Mouse (Mus musculus): Measurements from ENCODE around the gene Trim30c. TPM values are rescaled to one million over a fixed set of nuclear protein-coding genes. Genes with fewer than 3 reads are reported as not detected.
"Not testable (repeated sequence)": the region's sequence is repeated elsewhere in the genome, so short reads cannot be mapped to it uniquely, and the experiment has no call there.

The Trim30c gene
- polyA plus RNA-seq, 1 experiment: not detected

DNA sequence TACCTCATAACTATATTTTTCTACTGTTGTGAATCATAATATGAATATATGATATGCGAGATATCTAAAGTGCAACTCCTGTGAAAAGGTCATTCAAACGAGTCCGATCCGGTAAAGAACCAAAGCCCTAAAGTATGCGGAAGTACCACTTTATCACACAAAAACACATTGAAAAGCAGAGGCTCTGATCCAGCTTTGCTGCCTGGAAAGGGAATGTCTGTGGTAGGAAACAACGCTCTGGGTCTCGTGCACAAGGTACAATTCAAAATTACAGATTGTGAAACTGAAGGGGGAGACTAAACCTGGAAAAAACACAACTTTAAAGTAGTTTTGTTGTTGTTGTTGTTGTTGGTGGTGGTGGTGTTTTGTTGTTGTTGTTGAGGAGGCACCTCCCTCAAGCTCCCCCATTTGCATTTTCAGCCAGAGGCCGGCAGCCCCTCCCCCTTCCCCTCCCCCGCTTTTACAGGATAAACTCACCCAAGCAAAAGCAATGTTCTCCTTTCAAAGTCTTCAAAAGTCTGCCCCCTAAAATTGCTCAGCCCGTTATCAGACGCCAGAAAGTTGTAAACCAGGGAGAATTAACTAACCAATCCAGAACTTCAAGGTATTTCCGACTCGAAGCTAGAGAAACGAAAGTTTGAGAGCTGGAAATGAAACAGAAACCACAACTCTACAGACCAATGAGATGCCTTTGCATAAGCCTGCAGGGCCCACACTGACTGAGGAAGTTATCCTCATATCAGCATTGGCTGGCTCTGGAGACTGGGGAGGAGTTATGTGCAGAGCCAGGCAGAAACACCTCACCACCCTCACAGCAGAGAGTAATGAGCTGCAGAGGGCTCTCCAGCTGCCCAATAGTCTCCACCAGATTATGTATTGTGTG lies 47.7 kb downstream of the Trim30c start, which contains the start of gene Trim12c:
Gene Trim12c, minus strand, starts transcription at position 646 of the 883 bp plus-strand sequence.
- TF ChIP-seq CTCF (IDR thresholded peaks at IDR 0.05; ENCODE audit: insufficient read depth, low read depth, low read length) (no peak), POLR2A (IDR thresholded peaks at IDR 0.05; ENCODE audit: insufficient read depth, low read depth, low read length) (no peak)
- Histone ChIP-seq H3K4me1 (ENCODE audit: control insufficient read depth, insufficient read depth, low read length) (no peaks in the 10 kb centered on the region), H3K27ac (ENCODE audit: insufficient read depth, low read depth, low read length) (no peak within 1 kb of the TSS), H3K4me3 (ENCODE audit: insufficient read depth, low read depth, low read length) (peak within 1 kb of the TSS; percentile 14; the same call in 1 of the 2 replicates)
- WGBS: 2% methylated on average over 14 of the region's 14 CpGs

DNA sequence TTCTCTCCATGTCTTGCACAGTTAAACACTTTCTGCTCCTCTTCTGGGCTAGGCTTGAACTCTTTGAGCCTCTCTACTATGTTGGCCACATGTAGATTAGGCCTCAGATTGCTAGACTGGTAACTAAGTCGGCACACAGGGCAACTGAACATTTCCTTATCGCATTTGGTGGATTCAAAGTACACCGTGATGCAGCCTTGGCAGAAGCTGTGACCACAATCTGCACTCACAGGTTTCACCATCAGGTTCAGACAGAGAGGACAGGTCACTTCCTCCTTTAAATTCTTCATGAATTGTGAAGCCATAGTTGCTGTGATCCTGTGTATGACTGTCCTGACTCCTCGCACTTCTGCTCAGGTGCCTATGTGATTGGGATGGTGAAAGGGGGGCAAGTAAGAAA lies 52.6 kb downstream of the Trim30c start:
- not testable (repeated sequence) for H3K4me3 ChIP-seq (ENCODE audit: insufficient read depth, low read depth, low read length); H3K27ac ChIP-seq (ENCODE audit: insufficient read depth, low read depth, low read length); H3K4me1 ChIP-seq (ENCODE audit: control insufficient read depth, insufficient read depth, low read length)
- 92% methylated on average over 4 of the region's 4 CpGs for WGBS

DNA sequence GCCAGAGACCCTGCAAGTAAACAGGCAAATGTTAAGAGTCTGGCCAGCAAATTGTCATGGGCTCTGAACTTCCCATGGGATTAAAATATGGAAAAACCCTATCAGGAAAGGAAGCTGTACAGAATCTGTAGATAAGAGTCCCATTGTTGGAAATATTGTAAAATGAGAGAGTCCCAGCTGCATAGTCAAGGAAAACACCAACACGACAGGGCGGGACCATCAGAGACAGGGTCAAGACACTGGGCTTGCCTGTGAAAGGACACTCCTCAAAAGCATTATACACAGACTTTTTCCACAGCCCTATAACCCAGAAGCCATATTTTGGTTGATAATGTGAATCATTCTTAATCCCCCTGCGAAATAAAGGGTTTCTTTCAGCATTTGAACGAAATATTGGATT lies 59.9 kb downstream of the Trim30c start:
- H3K4me1 ChIP-seq (ENCODE audit: control insufficient read depth, insufficient read depth, low read length); H3K4me3 ChIP-seq (ENCODE audit: insufficient read depth, low read depth, low read length); H3K27ac ChIP-seq (ENCODE audit: insufficient read depth, low read depth, low read length): not testable (repeated sequence)
- 87% methylated on average over 4 of the region's 4 CpGs for WGBS

DNA sequence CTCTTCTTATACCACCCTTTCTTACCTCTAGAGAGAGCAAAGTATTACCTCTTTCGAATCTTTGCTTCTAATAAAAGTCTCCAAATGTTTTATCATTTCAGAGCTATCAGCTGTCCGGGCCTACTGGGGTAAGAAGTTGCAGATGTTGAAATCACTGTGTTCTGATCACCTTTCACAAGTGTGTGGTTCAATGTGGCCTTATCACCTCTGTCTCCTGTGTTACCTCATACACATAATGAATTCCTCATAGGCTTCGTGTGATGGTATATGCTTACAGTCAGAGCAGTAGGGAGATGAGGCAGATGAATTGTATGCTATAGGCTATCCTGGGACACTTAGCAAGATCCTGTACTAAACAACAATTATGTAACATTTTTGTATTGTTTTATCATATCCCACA lies 65.1 kb downstream of the Trim30c start:
- H3K4me3 ChIP-seq (ENCODE audit: insufficient read depth, low read depth, low read length); H3K4me1 ChIP-seq (ENCODE audit: control insufficient read depth, insufficient read depth, low read length); H3K27ac ChIP-seq (ENCODE audit: insufficient read depth, low read depth, low read length): not testable (repeated sequence)
- WGBS: 92% methylated on average over 3 of the region's 3 CpGs

Other genes with a start within 250 kb of the Trim30c start
- gene Olfm5, start 236.0 kb downstream of the Trim30c start, polyA plus RNA-seq (2012; ENCODE audit: insufficient read depth, insufficient read length, low replicate concordance, missing spikeins): not detected in 2 replicates
- not detected in 2 replicates for gene Olfr648, start 217.4 kb downstream of the Trim30c start, polyA plus RNA-seq (2012; ENCODE audit: insufficient read depth, insufficient read length, low replicate concordance, missing spikeins)
- gene Olfr649, start 204.9 kb downstream of the Trim30c start, polyA plus RNA-seq (2012; ENCODE audit: insufficient read depth, insufficient read length, low replicate concordance, missing spikeins): not detected in 2 replicates
- not detected in 2 replicates for gene Trim6, start 182.0 kb downstream of the Trim30c start, polyA plus RNA-seq (2012; ENCODE audit: insufficient read depth, insufficient read length, low replicate concordance, missing spikeins)
- gene Trim34a, start 156.4 kb downstream of the Trim30c start, polyA plus RNA-seq (2012; ENCODE audit: insufficient read depth, insufficient read length, low replicate concordance, missing spikeins): not detected in 2 replicates
- not detected in 2 replicates for gene Trim5, start 112.7 kb downstream of the Trim30c start, polyA plus RNA-seq (2012; ENCODE audit: insufficient read depth, insufficient read length, low replicate concordance, missing spikeins)
- not detected in 2 replicates for gene Trim12a, start 85.4 kb downstream of the Trim30c start, polyA plus RNA-seq (2012; ENCODE audit: insufficient read depth, insufficient read length, low replicate concordance, missing spikeins)
- not detected in 2 replicates for gene Trim34b, start 71.4 kb downstream of the Trim30c start, polyA plus RNA-seq (2012; ENCODE audit: insufficient read depth, insufficient read length, low replicate concordance, missing spikeins)
- gene Trim12c, start 47.5 kb downstream of the Trim30c start, polyA plus RNA-seq (2012; ENCODE audit: insufficient read depth, insufficient read length, low replicate concordance, missing spikeins): not detected in 2 replicates
- gene Trim30b, start 31.0 kb downstream of the Trim30c start, polyA plus RNA-seq (2012; ENCODE audit: insufficient read depth, insufficient read length, low replicate concordance, missing spikeins): not detected in 2 replicates
- gene Trim30a, start 64.4 kb upstream of the Trim30c start, polyA plus RNA-seq (2012; ENCODE audit: insufficient read depth, insufficient read length, low replicate concordance, missing spikeins): not detected in 2 replicates
- not detected in 2 replicates for gene Trim30d, start 107.0 kb upstream of the Trim30c start, polyA plus RNA-seq (2012; ENCODE audit: insufficient read depth, insufficient read length, low replicate concordance, missing spikeins)
- gene Olfr651, start 149.3 kb upstream of the Trim30c start, polyA plus RNA-seq (2012; ENCODE audit: insufficient read depth, insufficient read length, low replicate concordance, missing spikeins): not detected in 2 replicates
- gene Olfr652, start 160.1 kb upstream of the Trim30c start, polyA plus RNA-seq (2012; ENCODE audit: insufficient read depth, insufficient read length, low replicate concordance, missing spikeins): not detected in 2 replicates
- gene Olfr653, start 176.5 kb upstream of the Trim30c start, polyA plus RNA-seq (2012; ENCODE audit: insufficient read depth, insufficient read length, low replicate concordance, missing spikeins): not detected in 2 replicates
- not detected in 2 replicates for gene Olfr654, start 186.2 kb upstream of the Trim30c start, polyA plus RNA-seq (2012; ENCODE audit: insufficient read depth, insufficient read length, low replicate concordance, missing spikeins)
- not detected in 2 replicates for gene Olfr655, start 200.9 kb upstream of the Trim30c start, polyA plus RNA-seq (2012; ENCODE audit: insufficient read depth, insufficient read length, low replicate concordance, missing spikeins)
- not detected in 2 replicates for gene Olfr656, start 213.1 kb upstream of the Trim30c start, polyA plus RNA-seq (2012; ENCODE audit: insufficient read depth, insufficient read length, low replicate concordance, missing spikeins)
- not detected in 2 replicates for gene Olfr657, start 224.0 kb upstream of the Trim30c start, polyA plus RNA-seq (2012; ENCODE audit: insufficient read depth, insufficient read length, low replicate concordance, missing spikeins)
- gene Olfr658, start 246.5 kb upstream of the Trim30c start, polyA plus RNA-seq (2012; ENCODE audit: insufficient read depth, insufficient read length, low replicate concordance, missing spikeins): not detected in 2 replicates

All from olfactory bulb, adult 2 months (tissue).